Mouse (Mus musculus): Measurements from ENCODE around the gene Eif5. TPM values are rescaled to one million over a fixed set of nuclear protein-coding genes. Genes with fewer than 3 reads are reported as not detected.
"Not testable (repeated sequence)": the region's sequence is repeated elsewhere in the genome, so short reads cannot be mapped to it uniquely, and the experiment has no call there.

The Eif5 gene
- polyA plus RNA-seq, 1 experiment from 2014 or later = 578 TPM

DNA sequence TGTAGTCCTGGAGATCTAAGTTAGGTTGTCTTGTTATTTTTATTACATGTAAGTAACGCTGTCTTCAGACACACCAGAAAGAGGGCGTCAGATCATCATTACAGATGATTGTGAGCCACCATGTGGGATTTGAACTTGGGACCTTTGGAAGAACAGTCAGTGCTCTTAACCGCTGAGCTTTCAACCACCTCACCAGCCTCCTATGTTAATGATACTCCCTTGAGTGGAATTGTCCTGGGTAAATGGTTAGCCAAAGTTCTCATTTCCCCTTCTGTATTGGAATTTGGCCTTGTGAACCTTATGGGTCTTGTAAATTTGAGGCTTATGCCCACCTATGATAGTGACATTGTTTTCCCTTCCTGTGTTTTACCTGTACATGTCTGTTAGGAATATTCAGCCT, 9.3 kb downstream of the Eif5 start:
- Histone ChIP-seq H3K4me2 (no peak overlapping the region), H3K27ac (replicated peaks) (no peak overlapping the region), H3K4me1 (replicated peaks) (peaks cover 17% of the 10 kb centered on the region), H3K4me3 (replicated peaks) (no peak overlapping the region), H3K9me3 (replicated peaks) (no peaks in the 10 kb centered on the region), H3K9ac (no peak overlapping the region), H3K27me3 (no peaks in the 10 kb centered on the region), H3K36me3 (replicated peaks) (peaks cover 70% of the 10 kb centered on the region)
- ATAC-seq (ENCODE audit: insufficient read depth) = no peak
- whole genome bisulfite sequencing (ENCODE audit: insufficient replicate concordance) = 90% methylated on average over 3 of the region's 3 CpGs

DNA sequence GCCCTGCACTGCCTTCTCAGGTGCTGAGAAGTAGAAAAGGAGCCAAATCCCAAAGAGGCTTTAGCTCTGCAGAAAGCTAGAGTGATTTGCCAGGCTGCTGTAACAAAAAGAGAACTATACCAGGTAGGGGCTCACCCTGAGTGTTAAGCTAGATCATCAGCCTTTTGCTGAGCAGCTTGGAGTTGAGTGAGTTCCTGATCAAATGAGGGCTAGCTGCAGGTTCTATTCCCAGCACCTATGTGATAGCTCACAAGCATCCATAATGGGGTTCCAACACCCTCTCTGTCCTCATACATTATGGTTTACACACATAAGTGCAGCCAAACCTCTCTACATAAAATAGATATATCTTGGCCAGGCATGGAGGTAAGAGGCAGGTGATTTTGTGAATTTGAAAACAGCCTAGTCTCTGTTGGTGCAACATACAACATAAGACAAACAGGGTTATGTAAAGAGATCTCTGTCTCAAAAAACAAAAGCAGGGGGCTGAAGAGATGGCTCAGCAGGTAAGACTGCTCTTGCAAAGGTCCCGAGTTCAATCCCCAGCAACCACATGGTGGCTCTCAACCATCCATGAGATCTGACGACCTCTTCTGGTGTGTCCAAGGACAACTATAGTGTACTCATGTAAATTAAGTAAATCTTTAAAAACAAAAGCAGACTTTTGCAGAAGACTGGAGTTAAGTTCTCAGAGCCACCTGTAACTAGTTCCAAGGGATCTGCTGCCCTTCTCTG, 10.9 kb downstream of the Eif5 start:
- Histone ChIP-seq H3K4me3 (replicated peaks) (no peak overlapping the region), H3K36me3 (replicated peaks) (peaks cover 54% of the 10 kb centered on the region), H3K4me1 (replicated peaks) (peaks cover 13% of the 10 kb centered on the region), H3K27me3 (no peaks in the 10 kb centered on the region), H3K9me3 (replicated peaks) (no peaks in the 10 kb centered on the region), H3K9ac (no peak overlapping the region), H3K4me2 (no peak overlapping the region), H3K27ac (replicated peaks) (peak overlapping the region; percentile 36)
- ATAC-seq (ENCODE audit: insufficient read depth) = 0 out of 2 replicates have a peak, but pooled peaks have one; percentile 13
- WGBS (ENCODE audit: insufficient replicate concordance) = 55% methylated on average over 2 of the region's 2 CpGs

DNA sequence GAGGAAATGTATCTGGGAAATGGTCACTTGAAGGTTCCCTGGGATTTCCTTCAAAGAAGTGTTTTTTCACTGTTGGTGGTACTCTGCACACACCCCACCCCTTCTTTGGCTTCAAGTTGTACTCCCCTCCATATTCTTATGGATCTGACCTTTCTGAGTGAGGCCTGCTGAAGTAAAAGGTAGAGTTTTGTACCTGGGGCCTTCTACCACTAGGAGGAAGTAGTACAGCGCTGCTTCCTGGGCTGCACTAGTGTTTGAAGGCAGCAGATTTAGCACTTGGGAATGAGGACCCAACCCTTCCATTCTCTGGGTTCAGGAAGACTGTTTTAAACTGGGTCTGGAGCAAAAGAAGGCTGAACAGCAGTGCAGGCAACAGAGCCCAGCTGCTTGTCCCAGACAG, 12.9 kb downstream of the Eif5 start:
- Histone ChIP-seq H3K27ac (replicated peaks) (peak overlapping the region; percentile 24; the same call in 1 of the 2 replicates), H3K4me3 (replicated peaks) (no peak overlapping the region), H3K9me3 (replicated peaks) (no peaks in the 10 kb centered on the region), H3K4me2 (no peak overlapping the region), H3K9ac (no peak overlapping the region), H3K36me3 (replicated peaks) (peaks cover 37% of the 10 kb centered on the region), H3K4me1 (replicated peaks) (peaks cover 15% of the 10 kb centered on the region), H3K27me3 (no peaks in the 10 kb centered on the region)
- 49% methylated on average over 1 of the region's 1 CpGs for WGBS (ENCODE audit: insufficient replicate concordance)
- no peak for ATAC-seq (ENCODE audit: insufficient read depth)

DNA sequence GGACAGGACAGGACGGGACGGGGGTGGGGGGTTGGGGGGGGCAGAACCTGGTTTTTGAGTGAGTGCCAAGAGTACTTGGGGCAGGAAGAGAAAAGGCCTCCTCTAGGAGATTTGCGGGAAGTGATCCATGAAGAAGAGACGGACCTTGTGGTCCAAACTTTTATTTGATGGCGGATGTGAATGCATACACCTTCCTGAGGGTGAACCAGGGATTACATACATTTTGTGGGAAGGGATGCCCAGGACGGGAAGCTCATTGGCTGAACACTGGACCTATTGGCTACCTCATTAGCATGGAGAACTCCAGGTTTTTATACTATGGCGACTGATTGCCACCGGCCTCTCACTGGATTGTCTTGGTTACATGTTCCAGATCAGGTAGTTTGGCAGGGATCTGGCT, 14.5 kb downstream of the Eif5 start:
- H3K9ac ChIP-seq = no peak overlapping the region
- peaks cover 20% of the 10 kb centered on the region for H3K36me3 ChIP-seq (replicated peaks)
- no peak overlapping the region for H3K4me3 ChIP-seq (replicated peaks)
- no peaks in the 10 kb centered on the region for H3K9me3 ChIP-seq (replicated peaks)
- H3K4me1 ChIP-seq (replicated peaks) = peaks cover 25% of the 10 kb centered on the region
- ATAC-seq (ENCODE audit: insufficient read depth) = no peak
- no peaks in the 10 kb centered on the region for H3K27me3 ChIP-seq
- no peak overlapping the region for H3K4me2 ChIP-seq
- no peak overlapping the region for H3K27ac ChIP-seq (replicated peaks)
- 76% methylated on average over 8 of the region's 8 CpGs for WGBS (ENCODE audit: insufficient replicate concordance)

DNA sequence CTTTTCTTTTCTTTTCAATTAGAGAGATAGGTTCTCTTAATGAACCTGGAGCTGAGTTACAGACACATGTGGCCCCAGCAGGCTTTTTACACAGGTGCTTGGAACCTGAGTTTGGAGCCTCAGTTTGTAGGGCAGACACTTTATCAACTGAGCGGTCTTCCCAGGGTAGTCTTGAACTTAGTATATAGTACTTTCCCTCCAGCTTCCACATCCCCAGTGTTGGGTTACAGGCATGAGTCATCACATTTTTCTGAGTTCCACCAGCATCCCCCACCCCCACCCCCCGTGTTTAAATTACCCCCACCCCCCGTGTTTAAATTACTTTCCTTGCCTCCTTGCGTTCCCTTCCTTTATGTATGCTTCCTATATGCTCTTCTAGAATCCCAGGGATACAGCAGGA, 17.5 kb downstream of the Eif5 start:
- Histone ChIP-seq H3K27ac (replicated peaks) (no peak overlapping the region), H3K4me2 (no peak overlapping the region), H3K4me3 (replicated peaks) (no peak overlapping the region), H3K36me3 (replicated peaks) (no peaks in the 10 kb centered on the region), H3K9me3 (replicated peaks) (no peaks in the 10 kb centered on the region), H3K27me3 (0 out of 2 replicates have a peak, but pooled peaks cover under 1% of the 10 kb centered on the region), H3K4me1 (replicated peaks) (peaks cover 52% of the 10 kb centered on the region), H3K9ac (no peak overlapping the region)
- ATAC-seq (ENCODE audit: insufficient read depth) = no peak
- 52% methylated on average over 4 of the region's 4 CpGs for WGBS (ENCODE audit: insufficient replicate concordance)

DNA sequence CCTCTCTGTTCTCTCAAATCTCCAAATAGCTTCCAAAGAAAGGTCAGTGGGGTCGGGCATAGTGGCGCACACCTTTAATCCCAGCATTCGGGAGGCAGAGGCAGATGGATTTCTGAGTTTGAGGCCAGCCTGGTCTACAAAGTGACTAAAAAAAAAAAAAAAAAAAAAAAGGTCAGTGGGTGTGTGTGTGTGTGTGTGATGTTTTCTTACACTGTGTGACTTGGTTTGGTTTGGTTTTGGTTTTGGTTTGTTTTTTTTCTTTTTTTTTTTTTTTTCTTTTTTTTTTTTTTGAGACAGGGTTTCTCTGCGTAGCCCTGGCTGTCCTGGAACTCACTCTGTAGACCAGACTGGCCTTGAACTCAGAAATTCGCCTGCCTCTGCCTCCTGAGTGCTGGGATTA, 18.1 kb downstream of the Eif5 start:
- not testable (repeated sequence) for H3K4me3 ChIP-seq (replicated peaks); ATAC-seq (ENCODE audit: insufficient read depth); H3K9me3 ChIP-seq (replicated peaks); H3K9ac ChIP-seq; H3K27me3 ChIP-seq; H3K4me2 ChIP-seq; H3K36me3 ChIP-seq (replicated peaks); H3K27ac ChIP-seq (replicated peaks)
- WGBS (ENCODE audit: insufficient replicate concordance) = 72% methylated on average over 5 of the region's 5 CpGs
- peaks cover 49% of the 10 kb centered on the region for H3K4me1 ChIP-seq (replicated peaks)

DNA sequence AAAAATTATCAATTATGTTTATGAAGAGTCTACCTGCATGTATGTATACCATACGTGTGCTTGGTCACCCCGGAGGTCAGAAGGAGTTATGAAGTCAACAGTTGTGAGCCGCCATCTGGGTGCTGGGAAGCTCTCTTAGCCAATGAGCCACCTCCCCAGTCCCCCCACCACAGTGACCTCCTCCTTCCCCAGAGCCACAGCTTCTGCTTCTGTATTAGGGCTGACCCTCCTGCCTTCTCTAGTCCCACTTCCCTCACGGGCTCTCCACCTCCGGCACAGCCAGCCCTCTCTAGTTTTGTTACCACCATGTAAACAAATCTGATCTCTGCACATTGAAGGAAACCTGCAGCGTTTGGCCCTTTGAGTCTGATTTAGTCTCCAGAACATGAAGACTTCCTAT, 19.7 kb downstream of the Eif5 start:
- Histone ChIP-seq H3K36me3 (replicated peaks) (no peaks in the 10 kb centered on the region), H3K27me3 (0 out of 2 replicates have a peak, but pooled peaks cover 7% of the 10 kb centered on the region), H3K9ac (no peak overlapping the region), H3K4me2 (no peak overlapping the region), H3K27ac (replicated peaks) (peak overlapping the region; percentile 93), H3K9me3 (replicated peaks) (no peaks in the 10 kb centered on the region), H3K4me1 (replicated peaks) (peaks cover 54% of the 10 kb centered on the region), H3K4me3 (replicated peaks) (no peak overlapping the region)
- 36% methylated on average over 6 of the region's 6 CpGs for WGBS (ENCODE audit: insufficient replicate concordance)
- ATAC-seq (ENCODE audit: insufficient read depth) = no peak

DNA sequence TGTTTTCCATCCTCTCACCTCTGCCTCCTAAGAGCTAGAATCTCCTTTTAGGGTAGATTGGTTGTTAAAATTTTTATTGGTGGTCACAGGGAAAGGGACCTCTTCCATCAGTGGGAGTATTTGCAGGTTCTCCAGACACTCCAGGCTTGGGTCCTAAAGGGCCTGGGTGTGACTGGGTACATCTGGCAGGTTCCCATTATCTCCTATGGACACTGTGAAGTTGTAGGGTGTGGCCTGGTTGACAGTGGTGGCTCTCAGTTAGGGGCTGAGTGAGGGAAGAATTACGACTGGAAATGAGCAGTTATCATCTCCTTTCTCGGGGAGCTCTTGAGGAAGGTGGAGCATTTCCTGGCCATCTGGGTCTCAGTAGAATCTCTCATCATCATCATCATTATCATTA, 20.8 kb downstream of the Eif5 start:
- Histone ChIP-seq H3K9me3 (replicated peaks) (no peaks in the 10 kb centered on the region), H3K27ac (replicated peaks) (peak overlapping the region; percentile 93), H3K36me3 (replicated peaks) (no peaks in the 10 kb centered on the region), H3K9ac (peak overlapping the region; percentile 43), H3K27me3 (0 out of 2 replicates have a peak, but pooled peaks cover 7% of the 10 kb centered on the region), H3K4me3 (replicated peaks) (peak overlapping the region; percentile 15; the same call in 1 of the 2 replicates), H3K4me1 (replicated peaks) (peaks cover 62% of the 10 kb centered on the region), H3K4me2 (peak overlapping the region; percentile 62)
- WGBS (ENCODE audit: insufficient replicate concordance) = 14% methylated on average over 2 of the region's 2 CpGs
- ATAC-seq (ENCODE audit: insufficient read depth) = peak; percentile 100

DNA sequence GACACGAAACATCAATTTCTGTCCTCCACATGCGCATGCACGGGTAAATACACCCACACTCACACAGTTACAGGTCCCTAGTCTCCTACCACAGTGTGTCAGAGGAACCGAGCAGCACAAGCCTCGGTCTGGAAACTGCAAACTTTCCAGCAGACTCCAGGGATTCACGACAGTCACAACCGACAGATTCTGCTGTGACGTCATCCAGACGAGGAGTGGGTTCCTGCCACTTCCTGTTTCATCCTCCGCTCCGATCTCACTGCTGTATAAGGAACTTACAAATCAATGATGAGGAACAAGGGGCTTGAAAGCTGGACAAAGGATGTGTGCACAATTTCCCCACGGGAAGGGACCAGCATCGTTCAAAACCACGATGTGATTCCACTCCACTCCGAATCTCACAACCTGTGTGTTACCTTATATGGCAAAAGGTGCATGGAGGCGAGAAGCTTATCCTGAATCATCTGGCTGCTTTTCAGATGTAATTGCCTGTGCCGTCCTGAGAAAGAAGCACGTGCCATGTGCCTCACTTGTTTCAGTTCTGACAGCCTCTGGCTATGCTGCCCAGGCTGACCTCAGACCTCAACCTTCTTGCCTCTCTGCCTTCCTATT, 21.9 kb downstream of the Eif5 start:
- Histone ChIP-seq H3K36me3 (replicated peaks) (no peaks in the 10 kb centered on the region), H3K27me3 (0 out of 2 replicates have a peak, but pooled peaks cover 7% of the 10 kb centered on the region), H3K4me2 (peak overlapping the region; percentile 62), H3K4me1 (replicated peaks) (peaks cover 62% of the 10 kb centered on the region), H3K9ac (peak overlapping the region; percentile 2; the same call in 1 of the 2 replicates), H3K4me3 (replicated peaks) (peak overlapping the region; percentile 29), H3K27ac (replicated peaks) (peak overlapping the region; percentile 93), H3K9me3 (replicated peaks) (no peaks in the 10 kb centered on the region)
- ATAC-seq (ENCODE audit: insufficient read depth) = no peak
- 25% methylated on average over 18 of the region's 18 CpGs for WGBS (ENCODE audit: insufficient replicate concordance)

DNA sequence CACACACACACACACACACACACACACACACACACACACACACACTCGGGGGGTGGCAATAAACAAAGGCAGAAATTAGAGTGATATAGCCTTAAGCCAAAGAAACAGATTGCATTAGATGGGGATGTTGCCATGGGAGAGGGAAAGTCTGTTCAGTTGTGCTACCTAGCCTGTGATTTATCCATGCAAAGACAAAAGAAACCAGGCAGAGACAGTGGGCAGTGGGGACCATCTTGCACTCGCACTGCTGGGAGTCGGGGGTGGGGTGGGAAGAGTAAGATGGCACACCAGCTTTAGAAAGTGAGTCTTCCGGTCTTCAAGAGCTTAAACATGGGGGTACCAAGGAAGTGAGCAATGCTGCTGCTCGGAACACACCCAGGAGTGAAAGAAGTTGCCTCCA, 22.5 kb downstream of the Eif5 start:
- H3K4me2 ChIP-seq = peak overlapping the region; percentile 62
- no peaks in the 10 kb centered on the region for H3K36me3 ChIP-seq (replicated peaks)
- peak overlapping the region; percentile 93; the same call in 1 of the 2 replicates for H3K27ac ChIP-seq (replicated peaks)
- H3K9me3 ChIP-seq (replicated peaks) = no peaks in the 10 kb centered on the region
- peaks cover 62% of the 10 kb centered on the region for H3K4me1 ChIP-seq (replicated peaks)
- H3K9ac ChIP-seq = no peak overlapping the region
- H3K4me3 ChIP-seq (replicated peaks) = no peak overlapping the region
- no peak for ATAC-seq (ENCODE audit: insufficient read depth)
- WGBS (ENCODE audit: insufficient replicate concordance) = 70% methylated on average over 5 of the region's 5 CpGs
- H3K27me3 ChIP-seq = 0 out of 2 replicates have a peak, but pooled peaks cover 7% of the 10 kb centered on the region

DNA sequence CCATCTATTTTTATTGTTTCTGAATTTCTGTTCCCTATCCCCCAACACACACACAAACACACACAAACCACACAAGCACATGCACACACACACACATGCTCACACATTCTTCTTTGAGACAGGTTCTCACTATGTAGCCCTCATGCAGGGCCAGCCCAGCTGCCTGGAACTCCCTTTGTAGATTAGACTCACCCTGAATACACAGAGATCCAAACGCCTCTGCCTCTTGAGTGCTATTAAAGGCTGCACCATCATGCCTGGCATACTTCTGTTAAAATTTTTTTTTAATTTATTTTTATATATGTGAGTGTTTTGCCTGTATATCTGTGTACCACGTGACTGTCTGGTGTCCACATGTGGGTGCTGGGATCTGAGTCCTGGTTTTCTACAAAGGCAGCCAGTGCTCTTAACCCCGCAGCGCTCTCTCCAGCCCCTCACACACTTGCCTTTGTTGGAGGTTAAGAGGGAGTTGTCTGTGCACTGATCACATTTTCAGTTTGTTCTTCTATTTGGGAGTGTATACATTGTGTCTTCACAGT, 24.5 kb downstream of the Eif5 start:
- Histone ChIP-seq H3K9ac (no peak overlapping the region), H3K27ac (replicated peaks) (peak overlapping the region; percentile 10; the same call in 1 of the 2 replicates), H3K4me3 (replicated peaks) (no peak overlapping the region), H3K4me1 (replicated peaks) (peaks cover 46% of the 10 kb centered on the region), H3K9me3 (replicated peaks) (no peaks in the 10 kb centered on the region), H3K36me3 (replicated peaks) (no peaks in the 10 kb centered on the region), H3K27me3 (0 out of 2 replicates have a peak, but pooled peaks cover 7% of the 10 kb centered on the region), H3K4me2 (no peak overlapping the region)
- ATAC-seq (ENCODE audit: insufficient read depth) = no peak
- 53% methylated on average over 4 of the region's 4 CpGs for WGBS (ENCODE audit: insufficient replicate concordance)
